Mouse (Mus musculus): Measurements from ENCODE around the gene Sycp3.
"Not testable (repeated sequence)": the region's sequence is repeated elsewhere in the genome, so short reads cannot be mapped to it uniquely, and the experiment has no call there.

Gene Sycp3

DNA sequence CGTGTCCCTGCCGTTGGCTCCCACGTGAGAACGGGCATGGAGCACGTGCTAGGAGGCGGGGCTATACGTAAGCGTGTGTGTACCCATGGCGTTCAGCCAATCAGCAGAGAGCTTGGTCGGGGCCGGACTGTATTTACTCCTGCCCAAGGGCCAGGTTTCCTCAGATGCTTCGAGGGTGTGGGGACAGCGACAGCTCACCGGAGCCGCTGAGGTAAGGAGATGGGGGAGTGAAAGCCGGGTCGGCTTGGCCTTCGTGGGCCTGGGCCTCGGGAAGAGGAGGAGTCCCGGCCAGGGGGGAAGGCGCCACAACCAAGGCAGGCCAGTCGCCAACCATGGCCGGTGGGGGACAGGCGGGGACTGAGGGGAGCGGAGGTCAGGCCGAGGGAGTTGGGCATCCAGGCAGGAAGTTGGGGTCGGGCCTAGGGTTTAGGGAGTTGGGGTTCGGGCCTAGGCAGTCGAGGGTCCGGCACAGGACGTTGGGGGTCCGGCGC lies at the start of gene Sycp3:
TSS of gene Sycp3 (plus strand) at position 68 of the 491 bp plus-strand sequence.
- DNase-seq (ENCODE audit: low spot score in 2 of 2): no peak

- DNase-seq (ENCODE audit: low spot score in 2 of 2): no peak
These were observed 49.6 kb upstream of the Sycp3 start for GRCm38 (mm10) chr10:88409751-88410150.

DNA sequence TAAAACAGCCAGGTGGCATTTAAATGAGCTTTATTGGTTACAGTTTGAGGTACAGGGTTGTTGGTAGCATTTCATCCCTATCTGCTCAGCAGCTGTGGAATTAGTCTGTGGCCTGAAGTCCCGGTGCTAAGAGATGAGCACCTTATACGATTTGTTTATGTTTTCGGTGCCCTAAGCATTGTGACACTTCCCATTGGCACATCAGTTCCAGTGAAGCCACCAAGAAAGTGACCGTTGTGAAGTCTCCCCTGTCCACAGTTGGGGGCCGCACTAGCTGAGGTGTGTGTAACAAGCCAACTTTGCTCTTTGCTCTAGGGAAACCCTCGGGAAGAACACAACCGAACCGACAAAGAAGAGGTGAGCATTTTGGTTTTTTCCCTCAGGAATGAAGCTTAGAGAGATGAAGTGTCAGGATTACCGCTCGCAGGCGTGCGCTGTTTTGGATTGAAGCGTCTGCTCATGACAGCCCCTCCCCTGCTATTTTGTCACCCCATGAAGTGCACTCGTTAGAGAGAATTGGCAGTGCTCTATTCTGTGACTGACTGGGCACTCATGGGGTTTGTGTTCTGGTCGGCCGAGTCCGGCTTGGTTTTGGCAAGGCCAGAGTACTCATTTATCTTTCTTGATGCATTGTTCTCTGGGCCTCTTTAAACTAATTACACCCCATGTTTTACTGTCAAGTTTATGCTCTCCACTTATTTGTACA lies 46.9 kb upstream of the Sycp3 start:
- DNase-seq (ENCODE audit: low spot score in 2 of 2): no peak

- DNase-seq (ENCODE audit: low spot score in 2 of 2): no peak
These were observed 41.7 kb upstream of the Sycp3 start for GRCm38 (mm10) chr10:88417686-88418085.

GRCm38 (mm10) chr10:88420141-88420541 lies 39.2 kb upstream of the Sycp3 start:
- DNase-seq (ENCODE audit: low spot score in 2 of 2): no peak

- DNase-seq (ENCODE audit: low spot score in 2 of 2): no peak
These were observed 38.5 kb upstream of the Sycp3 start for GRCm38 (mm10) chr10:88420655-88421435.

GRCm38 (mm10) chr10:88426158-88426816 lies 33.1 kb upstream of the Sycp3 start:
- no peak for DNase-seq (ENCODE audit: low spot score in 2 of 2)

DNA sequence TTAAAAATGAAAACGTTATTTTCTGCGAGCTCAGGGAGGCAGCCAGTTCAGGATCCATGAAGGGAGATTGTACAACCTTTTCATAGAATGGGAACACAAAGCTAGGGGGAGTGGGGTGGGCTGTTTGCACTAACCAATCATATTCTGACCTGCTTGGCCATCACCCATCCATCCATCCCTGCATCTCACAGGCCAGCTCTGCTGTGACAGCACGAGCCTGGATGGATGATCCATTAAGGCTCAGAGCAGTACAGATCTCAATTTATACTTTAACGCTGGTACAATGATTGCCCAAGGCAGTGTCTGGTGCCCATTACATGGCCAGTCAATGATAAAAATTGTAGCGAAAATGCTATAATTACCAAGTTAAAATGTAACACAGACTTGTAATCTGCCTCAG lies 32.5 kb upstream of the Sycp3 start:
- no peak for DNase-seq (ENCODE audit: low spot score in 2 of 2)

- DNase-seq (ENCODE audit: low spot score in 2 of 2): no peak
These were observed 31.4 kb upstream of the Sycp3 start for GRCm38 (mm10) chr10:88427998-88428397.

- no peak for DNase-seq (ENCODE audit: low spot score in 2 of 2)
These were observed 18.1 kb upstream of the Sycp3 start for GRCm38 (mm10) chr10:88441224-88441623.

- no peak for DNase-seq (ENCODE audit: low spot score in 2 of 2)
These were observed 8.1 kb upstream of the Sycp3 start for GRCm38 (mm10) chr10:88451221-88451620.

DNA sequence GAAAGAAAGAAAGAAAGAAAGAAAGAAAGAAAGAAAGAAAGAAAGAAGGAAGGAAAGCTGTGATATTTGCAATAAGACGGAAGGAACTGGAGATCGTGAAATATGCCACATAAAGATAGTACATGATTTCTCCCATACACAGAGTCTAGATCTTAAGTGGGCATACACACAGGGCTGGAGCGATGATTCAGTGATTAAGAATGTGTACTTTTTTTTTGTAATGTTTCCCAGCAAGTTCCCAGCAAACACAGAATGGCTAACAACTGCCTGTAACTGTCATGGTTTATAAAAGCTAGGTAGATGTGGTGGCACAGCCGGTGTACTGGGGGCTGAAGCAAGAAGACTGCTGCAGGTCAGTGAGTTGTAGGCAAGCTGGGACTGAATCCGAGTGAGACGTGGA lies 7.4 kb upstream of the Sycp3 start:
- DNase-seq (ENCODE audit: low spot score in 2 of 2): no peak

DNA sequence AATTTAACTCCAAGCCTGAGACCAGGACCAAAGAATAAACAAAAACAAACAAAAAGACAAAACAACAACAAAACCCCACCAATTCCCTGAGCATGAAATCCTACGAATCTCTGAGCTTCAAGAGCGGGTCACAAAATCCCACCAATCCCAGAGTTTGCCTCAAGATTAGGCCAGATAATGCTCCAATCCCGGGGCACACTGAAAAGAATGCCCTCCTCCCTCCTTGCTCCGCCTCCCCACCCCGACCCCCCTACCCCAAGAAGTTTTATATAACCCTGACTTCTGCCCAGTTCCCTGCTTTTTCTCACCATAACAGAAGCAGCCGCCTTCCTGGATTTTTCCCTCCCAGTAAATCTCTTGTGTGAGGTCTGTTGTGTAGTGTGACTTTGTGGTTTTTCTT lies 1.6 kb upstream of the Sycp3 start:
- no peak for DNase-seq (ENCODE audit: low spot score in 2 of 2)

GRCm38 (mm10) chr10:88460122-88460820 lies 902 bp downstream of the Sycp3 start:
- no peak for DNase-seq (ENCODE audit: low spot score in 2 of 2)

DNA sequence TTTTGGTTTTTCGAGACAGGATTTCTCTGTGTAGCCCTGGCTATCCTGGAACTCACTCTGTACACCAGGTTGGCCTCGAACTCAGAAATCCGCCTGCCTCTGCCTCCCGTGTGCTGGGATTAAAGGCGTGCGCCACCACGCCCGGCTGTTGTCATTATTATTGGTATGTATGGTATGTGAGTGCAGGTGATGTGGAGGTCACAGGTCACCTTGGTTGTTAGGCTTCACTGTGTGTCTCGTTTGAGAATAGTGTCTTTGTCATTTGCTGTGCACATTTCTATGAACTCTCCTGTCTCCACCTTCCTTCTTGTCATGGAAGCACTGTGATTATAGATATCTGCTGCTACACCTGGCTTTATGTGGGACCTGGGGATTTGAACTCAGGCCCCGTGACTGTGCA lies 23.5 kb downstream of the Sycp3 start:
- DNase-seq (ENCODE audit: low spot score in 2 of 2): not testable (repeated sequence)

- DNase-seq (ENCODE audit: low spot score in 2 of 2): no peak
These were observed 29.3 kb downstream of the Sycp3 start for GRCm38 (mm10) chr10:88488629-88489028.

- no peak for DNase-seq (ENCODE audit: low spot score in 2 of 2)
These were observed 32.3 kb downstream of the Sycp3 start for GRCm38 (mm10) chr10:88491632-88492031.

DNA sequence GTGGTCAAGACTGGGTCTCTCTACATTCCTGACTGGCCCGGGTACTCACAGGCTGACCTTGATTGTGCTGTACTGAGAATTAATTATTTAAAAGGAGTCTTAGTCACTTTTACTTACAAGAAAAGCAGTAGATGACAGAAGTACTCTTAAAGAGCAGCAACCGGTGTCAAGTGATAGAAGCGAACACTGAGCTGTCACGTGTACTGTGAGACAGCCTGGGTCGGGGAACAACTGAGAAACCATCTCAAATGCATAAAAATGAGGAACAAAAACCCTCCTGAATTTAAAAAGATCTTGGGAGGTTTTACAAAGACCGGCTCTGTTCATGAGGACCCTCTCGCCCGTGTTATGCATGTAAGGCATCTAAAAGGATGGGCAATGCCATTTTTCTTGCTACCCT lies 33.3 kb downstream of the Sycp3 start:
- no peak for DNase-seq (ENCODE audit: low spot score in 2 of 2)

DNA sequence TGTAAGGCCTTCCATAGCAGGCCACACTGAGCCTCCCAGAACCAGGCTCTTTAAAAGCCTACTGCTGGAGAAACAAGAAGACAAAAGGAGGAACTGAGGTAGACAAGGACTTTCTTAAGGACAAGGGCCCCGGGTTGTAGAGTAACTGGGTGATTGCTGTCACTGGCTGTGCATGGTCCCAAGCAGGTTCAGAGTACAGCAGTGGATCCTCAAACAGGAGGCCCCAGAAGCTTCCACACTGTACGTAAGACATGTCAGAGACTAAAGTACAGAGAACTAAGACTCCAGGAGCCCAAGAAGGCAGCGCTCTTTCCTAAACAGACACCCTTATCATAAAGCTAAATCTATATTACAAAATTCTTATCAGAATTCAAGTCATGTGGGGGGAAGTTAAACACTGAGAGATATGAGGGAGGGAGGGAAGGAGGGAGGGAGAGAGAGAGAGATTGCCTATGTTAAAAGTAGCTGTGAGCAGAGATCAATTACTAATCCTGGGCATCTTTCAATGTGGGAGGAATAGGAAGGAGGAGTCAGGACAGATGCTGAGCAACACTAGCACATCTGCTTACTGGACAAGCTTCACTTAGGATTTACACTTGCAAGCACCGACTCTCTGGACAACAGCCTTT lies 35.7 kb downstream of the Sycp3 start:
- DNase-seq (ENCODE audit: low spot score in 2 of 2): no peak

GRCm38 (mm10) chr10:88496864-88497564 lies 37.6 kb downstream of the Sycp3 start:
- DNase-seq (ENCODE audit: low spot score in 2 of 2): no peak

DNA sequence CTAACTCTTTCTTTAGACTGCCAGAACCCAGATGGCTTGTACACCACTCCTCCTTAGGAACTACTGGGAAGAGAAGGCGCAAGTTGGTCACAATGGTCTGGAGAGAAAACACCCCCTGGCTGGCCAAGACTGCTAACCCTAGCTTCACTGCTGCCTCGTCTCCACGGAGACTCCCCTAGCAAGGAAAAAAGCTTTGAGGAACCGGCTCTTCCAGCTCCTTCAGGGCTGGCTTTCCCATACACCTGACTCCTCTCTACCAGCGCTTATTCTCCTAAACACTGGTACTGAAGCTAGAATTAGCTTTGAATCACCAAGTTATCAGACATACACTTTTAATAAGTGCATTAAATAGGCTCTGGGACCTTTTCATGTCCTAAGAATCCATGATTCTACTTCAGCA lies 40.6 kb downstream of the Sycp3 start:
- DNase-seq (ENCODE audit: low spot score in 2 of 2): no peak

All from urinary bladder, postnatal 4 days (tissue).